Mouse (Mus musculus) lung, adult 10 weeks (tissue): ENCODE results near the gene Tuba4a. TPM values are rescaled to one million over a fixed set of nuclear protein-coding genes. Genes with fewer than 3 reads are reported as not detected.

Experiments used
- polyA plus RNA-seq: library from polyadenylated mRNA; stranded (reverse); fragments of 350-450 nt; fragmentation: Illumina TruSeq; extraction: RNeasy Lipid Tissue Mini Kit (QIAGEN cat#74804); gene quantifications from one replicate; pipeline ENCODE4 v1.2.3, GENCODE M21; 2014; ENCODE audit warnings: low read depth, low replicate concordance; ENCODE audit not compliant: insufficient read depth

The Tuba4a gene
- 60.2 TPM for polyA plus RNA-seq

GRCm38 (mm10) chr1:75219531-75219930 lies at the start of gene Tuba4a:
Tuba4a (minus strand) TSS chr1:75219865.

GRCm38 (mm10) chr1:75264091-75264880 lies 44.6 kb upstream of the Tuba4a start, which contains the start of gene Ptprn:
Ptprn (minus strand) TSS chr1:75264502.

GRCm38 (mm10) chr1:75236117-75237050 lies 16.7 kb upstream of the Tuba4a start, which contains the start of gene Dnajb2:
Dnajb2 (plus strand) TSS chr1:75236406.

GRCm38 (mm10) chr1:75231664-75232152 lies 12.0 kb upstream of the Tuba4a start, which contains the start of gene A630095N17Rik:
A630095N17Rik (minus strand) TSS chr1:75232102.

GRCm38 (mm10) chr1:75210136-75211087 lies 9.3 kb downstream of the Tuba4a start, which contains the start of the genes Glb1l and Stk16:
Glb1l (minus strand) TSS chr1:75210813.
Stk16 (plus strand) TSS chr1:75210838.

GRCm38 (mm10) chr1:75191622-75192402 lies 27.9 kb downstream of the Tuba4a start, which contains the start of the genes Ankzf1 and Atg9a:
Ankzf1 (plus strand) TSS chr1:75192151.
Atg9a (minus strand) TSS chr1:75192196.

GRCm38 (mm10) chr1:75180105-75180590 lies 39.5 kb downstream of the Tuba4a start, which contains the start of gene Abcb6:
Abcb6 (minus strand) TSS chr1:75180392.

GRCm38 (mm10) chr1:75168472-75169464 lies 50.9 kb downstream of the Tuba4a start, which contains the start of gene Zfand2b:
Zfand2b (plus strand) TSS chr1:75168646.

Other genes starting within 250 kb of the Tuba4a start
- 3.9 TPM for gene Nhej1, start 94.7 kb downstream of the Tuba4a start, polyA plus RNA-seq
- gene Slc23a3, start 86.0 kb downstream of the Tuba4a start, polyA plus RNA-seq: 0.54 TPM
- gene Cnppd1, start 77.2 kb downstream of the Tuba4a start, polyA plus RNA-seq: 42.7 TPM
- gene Retreg2, start 77.1 kb downstream of the Tuba4a start, polyA plus RNA-seq: 54.4 TPM
- 34.3 TPM for gene Zfand2b, start 51.2 kb downstream of the Tuba4a start, polyA plus RNA-seq
- gene Abcb6, start 39.5 kb downstream of the Tuba4a start, polyA plus RNA-seq: 11.2 TPM
- gene Ankzf1, start 27.7 kb downstream of the Tuba4a start, polyA plus RNA-seq: 9.2 TPM
- 12.2 TPM for gene Atg9a, start 27.7 kb downstream of the Tuba4a start, polyA plus RNA-seq
- 4.8 TPM for gene Glb1l, start 9.1 kb downstream of the Tuba4a start, polyA plus RNA-seq
- 62.4 TPM for gene Stk16, start 9.0 kb downstream of the Tuba4a start, polyA plus RNA-seq
- not detected for gene A630095N17Rik, start 12.2 kb upstream of the Tuba4a start, polyA plus RNA-seq
- 51.1 TPM for gene Dnajb2, start 16.5 kb upstream of the Tuba4a start, polyA plus RNA-seq
- 1.7 TPM for gene Ptprn, start 44.6 kb upstream of the Tuba4a start, polyA plus RNA-seq
- 1.6 TPM for gene Resp18, start 58.5 kb upstream of the Tuba4a start, polyA plus RNA-seq
- gene Dnpep, start 98.1 kb upstream of the Tuba4a start, polyA plus RNA-seq: 53.8 TPM
- 92.4 TPM for gene Des, start 140.5 kb upstream of the Tuba4a start, polyA plus RNA-seq
- gene Speg, start 155.4 kb upstream of the Tuba4a start, polyA plus RNA-seq: 8.0 TPM
- 38.9 TPM for gene Gmppa, start 216.1 kb upstream of the Tuba4a start, polyA plus RNA-seq
- not detected for gene Asic4, start 230.6 kb upstream of the Tuba4a start, polyA plus RNA-seq